Mouse (Mus musculus) myocyte (in vitro differentiated cells): ENCODE results near the gene Plekhg6.

Experiments used
- CEBPB ChIP-seq: IDR thresholded peaks from 2 replicates; pipeline ENCODE4 v1.6.1; 2011; ENCODE audit warnings: mild to moderate bottlenecking, moderate library complexity; ENCODE audit not compliant: poor library complexity, insufficient read depth, severe bottlenecking
- E2F4 ChIP-seq: IDR thresholded peaks from one replicate; pipeline ENCODE4 v1.6.1; 2011; ENCODE audit warnings: mild to moderate bottlenecking, control low read depth, moderate library complexity; ENCODE audit not compliant: insufficient read depth
- MAX ChIP-seq: IDR thresholded peaks from one replicate; pipeline ENCODE4 v1.6.1; 2011; ENCODE audit warnings: low read depth, mild to moderate bottlenecking, control low read depth
- POLR2A ChIP-seq: IDR thresholded peaks from one replicate; pipeline ENCODE4 v1.6.1; 2011; ENCODE audit warnings: low read depth, mild to moderate bottlenecking, control low read depth, moderate library complexity; ENCODE audit not compliant: insufficient read length
- POLR2AphosphoS2 ChIP-seq: IDR thresholded peaks from one replicate; pipeline ENCODE4 v1.6.1; 2011; ENCODE audit warnings: low read depth, control low read depth; ENCODE audit not compliant: insufficient read length
- REST ChIP-seq: IDR thresholded peaks from one replicate; pipeline ENCODE4 v1.6.1; 2011; ENCODE audit warnings: mild to moderate bottlenecking, control low read depth, moderate library complexity; ENCODE audit not compliant: insufficient read depth, insufficient read length
- SRF ChIP-seq: IDR thresholded peaks from one replicate; pipeline ENCODE4 v1.6.1; 2011; ENCODE audit warnings: low read depth; ENCODE audit not compliant: control insufficient read depth, insufficient read length
- TCF12 ChIP-seq: IDR thresholded peaks from one replicate; pipeline ENCODE4 v1.6.1; 2011; ENCODE audit warnings: mild to moderate bottlenecking, control low read depth; ENCODE audit not compliant: poor library complexity, insufficient read depth, severe bottlenecking
- TCF3 ChIP-seq: IDR thresholded peaks from one replicate; pipeline ENCODE4 v1.6.1; 2011; ENCODE audit warnings: low read depth, control low read depth; ENCODE audit not compliant: insufficient read length
- USF1 ChIP-seq: IDR thresholded peaks from one replicate; pipeline ENCODE4 v1.6.1; 2011; ENCODE audit warnings: low read depth, mild to moderate bottlenecking, control low read depth, moderate library complexity

DNA sequence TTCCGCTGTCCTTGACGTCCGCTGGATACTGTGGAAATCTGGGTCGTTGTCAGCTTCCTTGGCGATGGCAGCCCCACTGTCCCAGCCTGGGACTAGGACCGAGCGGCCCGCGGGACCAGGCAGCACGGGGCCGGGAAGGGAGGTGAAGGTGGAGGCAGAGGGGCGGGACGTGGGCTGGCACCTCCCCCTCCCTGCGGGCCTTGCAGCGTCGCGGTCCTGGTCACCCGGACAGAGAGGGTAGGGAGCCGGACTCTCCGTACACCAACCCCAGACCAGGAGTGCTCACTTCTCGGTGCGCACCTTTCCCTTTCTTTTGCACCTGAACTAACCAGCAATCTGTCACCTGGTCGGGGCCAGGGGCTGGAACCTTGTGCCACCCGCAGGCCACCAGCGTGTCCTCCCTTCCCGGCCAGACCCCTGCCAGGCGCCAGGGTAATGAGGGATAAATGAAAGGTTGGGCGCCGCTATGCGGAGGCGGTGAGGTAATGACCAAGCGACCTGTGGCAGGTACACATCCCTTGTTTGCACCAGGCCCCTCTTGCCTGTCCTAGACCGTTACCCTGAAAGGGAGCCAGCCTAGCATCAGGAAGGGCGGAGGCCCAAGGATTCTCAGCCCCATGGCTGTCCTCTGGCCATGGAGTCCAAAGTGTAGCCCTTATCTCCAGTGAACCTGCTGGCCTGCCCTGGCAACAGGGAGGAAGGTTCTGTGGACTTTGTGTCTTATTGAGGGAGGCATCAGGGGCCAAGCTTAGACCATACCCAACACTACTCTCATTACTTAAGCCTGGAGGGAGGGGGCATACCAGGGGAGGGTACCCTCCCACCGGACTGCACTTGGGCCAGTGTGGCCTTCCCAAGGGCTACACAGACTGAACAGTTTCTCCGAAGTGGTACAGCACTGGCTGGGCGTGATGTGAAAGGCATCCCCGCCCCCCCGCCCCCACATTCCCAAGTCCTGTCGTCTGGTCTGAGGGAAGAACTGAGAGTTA lies at the start of gene Plekhg6:
- TF ChIP-seq POLR2A (no peak), USF1 (no peak), E2F4 (no peak), TCF12 (no peak), CEBPB (no peak), SRF (no peak), REST (no peak), TCF3 (no peak), POLR2AphosphoS2 (no peak), MAX (no peak)
